Comparison of ENCODE assay signal across 19 mouse cellular contexts in genomic region chr7:3186136-3186535, GRCm38 (mm10). TPM values are rescaled to one million over a fixed set of nuclear protein-coding genes. Genes with fewer than 3 reads are reported as not detected.
"Had no signal": no experiment of that assay in that cellular context is flagged by ENCODE, and none has a peak within 500 bp of the region (broad histone marks: within the 10 kb centered on the region; RNA-seq: fewer than 3 reads in every experiment).

No protein-coding gene starts in this region.

- H3K4me1 ChIP-seq: lung, embryonic 15.5 days; midbrain, embryonic 13.5 days; midbrain, embryonic 15.5 days; neural tube, embryonic 12.5 days; stomach, embryonic 15.5 days had no signal

- DNase-seq: lung, adult 2 months; lung, postnatal 14 days; lung, postnatal 36 days; right cerebral cortex, postnatal 14 days; thymus, adult 2 months; thymus, postnatal 25 days; thymus, postnatal 4 days had no signal

- ATAC-seq: lung, postnatal 0 days; midbrain, embryonic 13.5 days; midbrain, embryonic 15.5 days had no signal

- H3K36me3 ChIP-seq: lung, embryonic 15.5 days; midbrain, embryonic 13.5 days; midbrain, embryonic 15.5 days; neural tube, embryonic 12.5 days; stomach, embryonic 15.5 days had no signal

- H3K27ac ChIP-seq: lung, embryonic 15.5 days; macrophage; midbrain, embryonic 13.5 days; midbrain, embryonic 15.5 days; neural tube, embryonic 12.5 days; stomach, embryonic 15.5 days; stomach, postnatal 0 days had no signal

- H3K9me3 ChIP-seq: lung, embryonic 15.5 days; midbrain, embryonic 15.5 days; neural tube, embryonic 12.5 days; stomach, embryonic 15.5 days had no signal

- H3K4me3 ChIP-seq: lung, embryonic 15.5 days; megakaryocyte, embryonic 14.5 days; midbrain, embryonic 13.5 days; midbrain, embryonic 15.5 days; neural tube, embryonic 12.5 days; stomach, embryonic 15.5 days had no signal

- H3K4me2 ChIP-seq: lung, embryonic 15.5 days; midbrain, embryonic 11.5 days; midbrain, embryonic 13.5 days; midbrain, embryonic 15.5 days; neural tube, embryonic 12.5 days; stomach, embryonic 15.5 days had no signal

- H3K9ac ChIP-seq: lung, embryonic 15.5 days; midbrain, embryonic 13.5 days; midbrain, embryonic 15.5 days; neural tube, embryonic 12.5 days; stomach, embryonic 15.5 days had no signal

- H3K27me3 ChIP-seq: lung, embryonic 15.5 days; megakaryocyte, embryonic 14.5 days; midbrain, embryonic 13.5 days; midbrain, embryonic 15.5 days; neural tube, embryonic 12.5 days; stomach, embryonic 15.5 days had no signal

RNA-seq across cellular contexts. Expression of gene AU018091, which starts 17.1 kb away (rescaled TPM):
- polyA plus RNA-seq: macrophage; midbrain, embryonic 13.5 days; midbrain, embryonic 15.5 days; midbrain, postnatal 0 days; neural tube, embryonic 14.5 days had no signal
